Mouse (Mus musculus) adrenal gland, adult (tissue): Measurements from ENCODE around the gene Plcl1.

Source experiments
- DNase-seq, 2 experiments: peaks; one replicate each; pipeline ENCODE4 v3.0.0; 2022 to 2023; ENCODE audit warnings: low spot score in 1 of 2; ENCODE audit not compliant: inconsistent age in 2 of 2

The Plcl1 gene

GRCm38 (mm10) chr1:55517182-55517581 is 111.5 kb downstream of the Plcl1 start:
- DNase-seq: no peak

GRCm38 (mm10) chr1:55523966-55524365 is 118.2 kb downstream of the Plcl1 start:
- DNase-seq: no peak

GRCm38 (mm10) chr1:55525100-55525499 is 119.4 kb downstream of the Plcl1 start:
- DNase-seq: no peak

GRCm38 (mm10) chr1:55525748-55526147 is 120.0 kb downstream of the Plcl1 start:
- DNase-seq: no peak

- DNase-seq: peak in 1 of 2 experiments; percentile 31
These were observed 123.0 kb downstream of the Plcl1 start for GRCm38 (mm10) chr1:55528547-55529304.

- DNase-seq: no peak
These were observed 128.1 kb downstream of the Plcl1 start for GRCm38 (mm10) chr1:55533823-55534222.

GRCm38 (mm10) chr1:55554405-55554804 is 148.7 kb downstream of the Plcl1 start:
- DNase-seq: no peak

GRCm38 (mm10) chr1:55557960-55558359 is 152.2 kb downstream of the Plcl1 start:
- DNase-seq: no peak

GRCm38 (mm10) chr1:55558409-55558808 is 152.7 kb downstream of the Plcl1 start:
- no peak for DNase-seq

- DNase-seq: no peak
These were observed 154.3 kb downstream of the Plcl1 start for GRCm38 (mm10) chr1:55559998-55560397.

GRCm38 (mm10) chr1:55565933-55566332 is 160.2 kb downstream of the Plcl1 start:
- DNase-seq: no peak

GRCm38 (mm10) chr1:55567801-55568360 is 162.2 kb downstream of the Plcl1 start:
- DNase-seq: no peak

GRCm38 (mm10) chr1:55570225-55570624 is 164.5 kb downstream of the Plcl1 start:
- no peak for DNase-seq

GRCm38 (mm10) chr1:55571399-55571798 is 165.7 kb downstream of the Plcl1 start:
- DNase-seq: no peak

- no peak for DNase-seq
These were observed 166.5 kb downstream of the Plcl1 start for GRCm38 (mm10) chr1:55572202-55572601.

GRCm38 (mm10) chr1:55572664-55573063 is 166.9 kb downstream of the Plcl1 start:
- DNase-seq: no peak

- peak; percentile 49 to 81 for DNase-seq
These were observed 170.2 kb downstream of the Plcl1 start for GRCm38 (mm10) chr1:55575916-55576315.

- DNase-seq: no peak
These were observed 176.0 kb downstream of the Plcl1 start for GRCm38 (mm10) chr1:55581752-55582151.

GRCm38 (mm10) chr1:55585441-55585840 is 179.7 kb downstream of the Plcl1 start:
- DNase-seq: no peak

GRCm38 (mm10) chr1:55588090-55588489 is 182.4 kb downstream of the Plcl1 start:
- DNase-seq: no peak

GRCm38 (mm10) chr1:55590047-55590446 is 184.3 kb downstream of the Plcl1 start:
- DNase-seq: no peak

- peak; percentile 22 to 70 for DNase-seq
These were observed 194.8 kb downstream of the Plcl1 start for GRCm38 (mm10) chr1:55600496-55600895.

- no peak for DNase-seq
These were observed 198.9 kb downstream of the Plcl1 start for GRCm38 (mm10) chr1:55604593-55604992.
